8 mouse cellular contexts compared by ENCODE assay signal in genomic region chr17:33999341-34000149, GRCm38 (mm10). TPM values are rescaled to one million over a fixed set of nuclear protein-coding genes. Genes with fewer than 3 reads are reported as not detected.
A peak's percentile ranks its signal among the peaks of the same experiment; 100 is the strongest.
DNase-seq lines count a peak whose midpoint lies in the region; ATAC-seq lines count a peak whose summit lies in the region.

No protein-coding gene starts in this region.

- 3% methylated on average over 87 of the region's 87 CpGs for WGBS in embryonic facial prominence, embryonic 12.5 days
- WGBS in hindbrain, embryonic 12.5 days: 4% methylated on average over 87 of the region's 87 CpGs

- H3K4me3 ChIP-seq in embryonic facial prominence, embryonic 12.5 days: peak overlapping the region; percentile 47
- peak overlapping the region; percentile 53 for H3K4me3 ChIP-seq in hindbrain, embryonic 12.5 days

- ATAC-seq in embryonic facial prominence, embryonic 12.5 days (ENCODE audit: insufficient number of reproducible peaks, insufficient read depth, low FRiP score, low TSS enrichment): no peak
- ATAC-seq in hindbrain, embryonic 12.5 days (ENCODE audit: low FRiP score): peak; percentile 46

- H3K27me3 ChIP-seq in embryonic facial prominence, embryonic 12.5 days: peaks cover 54% of the 10 kb centered on the region
- H3K27me3 ChIP-seq in hindbrain, embryonic 12.5 days: peaks cover 49% of the 10 kb centered on the region

- H3K9ac ChIP-seq in embryonic facial prominence, embryonic 12.5 days: peak overlapping the region; percentile 39
- peak overlapping the region; percentile 59 for H3K9ac ChIP-seq in hindbrain, embryonic 12.5 days

- H3K4me2 ChIP-seq in embryonic facial prominence, embryonic 12.5 days (replicated peaks): peak overlapping the region; percentile 92
- peak overlapping the region; percentile 96 for H3K4me2 ChIP-seq in hindbrain, embryonic 12.5 days (replicated peaks)

- H3K4me1 ChIP-seq in embryonic facial prominence, embryonic 12.5 days: peaks cover 9% of the 10 kb centered on the region; the same call in 1 of the 2 replicates
- peaks cover 14% of the 10 kb centered on the region for H3K4me1 ChIP-seq in hindbrain, embryonic 12.5 days

- no peaks in the 10 kb centered on the region for H3K36me3 ChIP-seq in embryonic facial prominence, embryonic 12.5 days
- H3K36me3 ChIP-seq in hindbrain, embryonic 12.5 days: no peaks in the 10 kb centered on the region

- H3K27ac ChIP-seq in embryonic facial prominence, embryonic 12.5 days: no peak overlapping the region
- H3K27ac ChIP-seq in hindbrain, embryonic 12.5 days: no peak overlapping the region

- H3K9me3 ChIP-seq in embryonic facial prominence, embryonic 12.5 days: no peaks in the 10 kb centered on the region
- no peaks in the 10 kb centered on the region for H3K9me3 ChIP-seq in hindbrain, embryonic 12.5 days (replicated peaks)

- peak; percentile 44 to 61 for DNase-seq in lung, adult 18-20 months
- no peak for DNase-seq in lung, postnatal 10 days
- peak; percentile 26 for DNase-seq in liver
- peak; percentile 59 for DNase-seq in neural tube, embryonic 10.5 days (ENCODE audit: extremely low spot score, low spot score)
- no peak for DNase-seq in left cerebral cortex, adult 11 months (ENCODE audit: low spot score)
- DNase-seq in left cerebral cortex, adult 18-20 months (ENCODE audit: low spot score in 2 of 2): no peak

RNA-seq across cellular contexts. Expression of gene H2-K1, which starts 0.6 kb away (rescaled TPM):
- 7.2 and 8.0 TPM in 2 replicates for polyA plus RNA-seq in embryonic facial prominence, embryonic 12.5 days (2016; fragmentation: Nextera tagmentation; extraction: Ambion mirVana)
- 13.8 and 16.6 TPM in 2 replicates for polyA plus RNA-seq in hindbrain, embryonic 12.5 days (2016; fragmentation: Nextera tagmentation; extraction: Ambion mirVana)
- 10 to 100 TPM; 30.9 to 33.6 TPM for total RNA-seq in left cerebral cortex, adult 18-20 months (2021)

RNA-seq across cellular contexts. Expression of gene Ring1, which starts 24.9 kb away (rescaled TPM):
- 27.2 and 29.7 TPM in 2 replicates for polyA plus RNA-seq in embryonic facial prominence, embryonic 12.5 days (2016; fragmentation: Nextera tagmentation; extraction: Ambion mirVana)
- polyA plus RNA-seq in hindbrain, embryonic 12.5 days (2016; fragmentation: Nextera tagmentation; extraction: Ambion mirVana): 28.2 and 29.7 TPM in 2 replicates
- 10 to 100 TPM; 31.6 to 34.6 TPM for total RNA-seq in left cerebral cortex, adult 18-20 months (2021)

RNA-seq across cellular contexts. Expression of gene H2-Ke6, which starts 28.3 kb away (rescaled TPM):
- 52.2 and 59.5 TPM in 2 replicates for polyA plus RNA-seq in embryonic facial prominence, embryonic 12.5 days (2016; fragmentation: Nextera tagmentation; extraction: Ambion mirVana)
- polyA plus RNA-seq in hindbrain, embryonic 12.5 days (2016; fragmentation: Nextera tagmentation; extraction: Ambion mirVana): 57.5 and 67.6 TPM in 2 replicates
- total RNA-seq in left cerebral cortex, adult 18-20 months (2021): 10 to 100 TPM; 39.3 to 43.2 TPM

RNA-seq across cellular contexts. Expression of gene Slc39a7, which starts 31.9 kb away (rescaled TPM):
- polyA plus RNA-seq in embryonic facial prominence, embryonic 12.5 days (2016; fragmentation: Nextera tagmentation; extraction: Ambion mirVana): 191 and 193 TPM in 2 replicates
- 179 and 187 TPM in 2 replicates for polyA plus RNA-seq in hindbrain, embryonic 12.5 days (2016; fragmentation: Nextera tagmentation; extraction: Ambion mirVana)
- 100 to 1,000 TPM in 1 of 2 experiments, 10 to 100 TPM in 1; 96.1 to 101 TPM for total RNA-seq in left cerebral cortex, adult 18-20 months (2021)

RNA-seq across cellular contexts. Expression of gene Rxrb, which starts 32.1 kb away (rescaled TPM):
- 69.9 and 72.6 TPM in 2 replicates for polyA plus RNA-seq in embryonic facial prominence, embryonic 12.5 days (2016; fragmentation: Nextera tagmentation; extraction: Ambion mirVana)
- 64.9 and 68.3 TPM in 2 replicates for polyA plus RNA-seq in hindbrain, embryonic 12.5 days (2016; fragmentation: Nextera tagmentation; extraction: Ambion mirVana)
- total RNA-seq in left cerebral cortex, adult 18-20 months (2021): 10 to 100 TPM; 80.6 to 84.1 TPM

Comparison
In these comparisons a context has a peak if more than half of its experiments do, and no peak if none do; other contexts are left out.
1. DNase-seq: peak in lung, adult 18-20 months (2 of 2), liver (single experiment) and neural tube, embryonic 10.5 days (single experiment); none in lung, postnatal 10 days (single experiment), left cerebral cortex, adult 11 months (single experiment) and left cerebral cortex, adult 18-20 months (0 of 2).